Mouse (Mus musculus) Patski (cell line): ENCODE data around the gene Ubxn1. TPM values are rescaled to one million over a fixed set of nuclear protein-coding genes. Genes with fewer than 3 reads are reported as not detected.
"Not testable (repeated sequence)": the region's sequence is repeated elsewhere in the genome, so short reads cannot be mapped to it uniquely, and the experiment has no call there.

Experiments
- ATAC-seq: fragments of 100-300 bp; one replicate; pipeline ENCODE4 v1.8.0; 2021
- CTCF ChIA-PET: fragments of 350-600 bp; sonication (Branson Sonifier 250); formaldehyde crosslinking; loops from one replicate; lab custom pipeline; 2022; ENCODE audit warnings: inconsistent platforms; lab: Charles Lee
- POLR2A ChIA-PET: fragments of 350-600 bp; sonication (Branson Sonifier 250); formaldehyde crosslinking; loops from one replicate; lab custom pipeline; 2022; ENCODE audit warnings: antibody characterized with exemption, inconsistent platforms; lab: Charles Lee
- DNase-seq: peaks from one replicate; pipeline ENCODE4 v3.0.0-alpha.2; 2011; ENCODE audit warnings: low read depth, low spot score
- H3K27me3 ChIP-seq: fragments of 371-371 bp; one replicate; pipeline ENCODE4 v1.5.1; 2021
- CTCF ChIP-seq: fragments of 100-300 bp; IDR thresholded peaks from one replicate; pipeline ENCODE4 v1.5.1; 2021
- in situ Hi-C: fragments of 300-500 bp; cut with MboI; formaldehyde crosslinking; loops from 3 replicates; pipeline ENCODE4 v1.11.1; 2018; ENCODE audit warnings: low pct_unique_long_range_greater_than_20kb, mixed read lengths
- polyA plus RNA-seq: library from polyadenylated mRNA; unstranded; gene quantifications from one replicate; pipeline ENCODE4 v1.2.3, GENCODE M21; 2021

Gene Ubxn1
- polyA plus RNA-seq: 270 TPM

DNA sequence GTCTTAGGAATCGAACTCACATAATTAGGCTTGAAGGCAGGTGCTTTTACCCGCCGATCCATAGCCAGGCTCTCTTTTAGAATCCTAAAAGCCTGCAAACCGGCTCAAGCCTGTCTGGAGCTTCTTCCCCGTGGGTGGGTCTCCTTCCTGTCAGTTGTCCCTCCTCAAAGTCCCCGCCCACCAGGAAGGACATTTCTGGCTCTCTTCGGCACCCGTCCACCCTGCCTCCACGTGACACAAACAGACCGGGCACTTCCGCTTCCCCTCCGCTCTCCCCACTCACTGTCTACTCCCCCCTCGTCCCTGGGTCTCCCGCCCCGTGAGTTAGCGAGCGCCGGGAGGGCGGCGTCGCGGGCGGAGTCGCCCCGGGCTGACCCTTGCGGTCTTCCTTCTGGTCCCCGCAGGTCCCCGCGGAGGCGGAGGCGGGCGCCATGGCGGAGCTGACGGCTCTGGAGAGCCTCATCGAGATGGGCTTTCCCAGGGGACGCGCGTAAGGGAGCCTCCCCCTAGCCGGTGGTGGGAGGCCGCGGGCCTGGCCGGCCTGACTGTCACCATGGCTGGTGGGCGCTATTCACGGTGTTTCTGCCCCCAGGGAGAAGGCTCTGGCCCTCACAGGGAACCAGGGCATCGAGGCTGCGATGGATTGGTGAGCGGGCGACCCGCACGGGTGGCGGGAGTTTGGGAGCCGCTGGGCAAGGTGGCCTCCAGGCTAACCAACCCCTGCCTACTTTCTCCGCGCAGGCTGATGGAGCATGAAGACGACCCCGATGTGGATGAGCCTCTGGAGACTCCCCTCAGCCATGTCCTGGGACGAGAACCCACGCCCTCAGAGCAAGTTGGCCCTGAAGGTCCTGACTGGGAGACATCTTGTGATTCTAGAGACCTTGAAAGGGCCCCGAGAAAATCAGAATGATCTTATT is at the start of gene Ubxn1:
TSS of gene Ubxn1 (plus strand) at position 230 of the 920 bp plus-strand sequence.
- TF ChIP-seq CTCF: no peak

DNA sequence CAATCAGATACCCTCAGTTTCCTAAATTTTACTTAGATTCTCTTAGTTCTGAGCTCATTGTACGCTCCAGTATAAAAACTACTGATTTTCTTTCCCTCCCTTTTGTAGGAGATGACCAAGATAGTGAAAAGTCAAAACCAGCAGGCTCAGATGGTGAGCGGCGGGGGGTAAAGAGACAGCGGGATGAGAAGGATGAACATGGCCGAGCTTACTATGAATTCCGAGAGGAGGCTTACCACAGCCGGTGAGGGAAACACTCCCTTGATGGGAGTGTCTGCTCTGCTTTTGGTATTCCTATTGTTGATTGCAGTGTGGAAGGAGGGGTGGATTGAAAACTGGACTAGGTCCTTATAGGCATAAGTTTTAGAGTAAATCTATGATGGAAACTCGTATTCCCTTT is 48.6 kb upstream of the Ubxn1 start:
- ATAC-seq: no peak
- H3K27me3 ChIP-seq: no peaks in the 10 kb centered on the region
- DNase-seq: no peak
- ChIA-PET CTCF (no interaction called here), POLR2A (interaction anchor here (0.6 kb wide), 1 partner anchor 10 kb away, joined by 9 read pairs; no protein-coding TSS in a partner anchor)
- TF ChIP-seq CTCF: no peak
- in situ Hi-C loops: no loop called here

More for the DNA sequence above, at the start of gene Ubxn1:
- H3K27me3 ChIP-seq: no peaks in the 10 kb centered on the region
- in situ Hi-C loops: loop anchor here (25.0 kb wide), 1 partner anchor 566 kb away; no protein-coding TSS in a partner anchor
- CTCF ChIA-PET: no interaction called here
- ATAC-seq (peak; percentile 89), DNase-seq (peak; percentile 84)
- POLR2A ChIA-PET: interaction anchor here (0.7 to 1.7 kb wide), 4 partner anchors 9 to 19 kb away, joined by 3 to 7 read pairs (median 3); partner anchors contain the start of genes 1810009A15Rik and Gm49416

GRCm38 (mm10) chr19:8829660-8830059 is 41.6 kb upstream of the Ubxn1 start, which contains the start of gene AC129217.1:
AC129217.1 (plus strand) TSS chr19:8829773.
- in situ Hi-C loops: loop anchor here (25.0 kb wide), 1 partner anchor 1058 kb away; the partner anchor contains the start of gene Incenp
- no peak for TF ChIP-seq CTCF
- DNase-seq (no peak), ATAC-seq (no peak)
- ChIA-PET POLR2A (interaction anchor here (1.8 kb wide), 1 partner anchor 9 kb away, joined by 5 read pairs; the partner anchor contains the start of gene Gng3), CTCF (interaction anchor here (1.2 to 1.8 kb wide), 3 partner anchors 9 to 48 kb away, joined by 3 to 4 read pairs (median 4); partner anchors contain the start of gene Gng3)
- H3K27me3 ChIP-seq: no peaks in the 10 kb centered on the region

GRCm38 (mm10) chr19:8830664-8831063 is 40.6 kb upstream of the Ubxn1 start:
- DNase-seq: no peak
- ATAC-seq: no peak
- in situ Hi-C loops: loop anchor here (25.0 kb wide), 1 partner anchor 1057 kb away; the partner anchor contains the start of gene Incenp
- no peaks in the 10 kb centered on the region for H3K27me3 ChIP-seq
- CTCF ChIA-PET: interaction anchor here (1.2 to 1.5 kb wide), 2 partner anchors 15 to 28 kb away, joined by 3 to 4 read pairs; no protein-coding TSS in a partner anchor
- no peak for TF ChIP-seq CTCF
- POLR2A ChIA-PET: interaction anchor here (0.8 kb wide), 1 partner anchor 49 kb away, joined by 3 read pairs; no protein-coding TSS in a partner anchor

DNA sequence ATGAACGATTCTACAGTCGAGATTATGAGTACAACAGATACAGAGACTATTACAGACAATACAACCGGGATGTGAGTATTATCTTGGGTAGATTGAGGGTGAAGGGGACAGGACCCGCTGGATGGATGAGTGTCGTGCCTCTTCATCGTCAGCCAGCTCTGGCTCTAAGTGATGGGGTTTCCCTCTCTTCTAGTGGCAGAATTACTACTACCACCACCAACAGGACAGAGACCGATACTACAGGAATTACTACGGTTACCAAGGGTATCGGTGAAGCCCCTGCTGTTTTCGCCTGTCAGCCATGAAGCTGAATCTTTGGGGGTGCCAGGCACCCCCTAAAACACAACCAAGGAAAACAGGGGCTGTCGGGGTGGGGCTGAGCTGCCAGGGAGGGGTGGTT is 40.0 kb upstream of the Ubxn1 start:
- DNase-seq (no peak), ATAC-seq (no peak)
- peak; percentile 23 for TF ChIP-seq CTCF
- H3K27me3 ChIP-seq: no peaks in the 10 kb centered on the region
- POLR2A ChIA-PET: interaction anchor here (0.8 kb wide), 1 partner anchor 48 kb away, joined by 3 read pairs; no protein-coding TSS in a partner anchor
- CTCF ChIA-PET: interaction anchor here (1.2 to 1.5 kb wide), 2 partner anchors 15 to 28 kb away, joined by 3 to 4 read pairs; no protein-coding TSS in a partner anchor
- in situ Hi-C loops: loop anchor here (25.0 kb wide), 1 partner anchor 1056 kb away; the partner anchor contains the start of gene Incenp

DNA sequence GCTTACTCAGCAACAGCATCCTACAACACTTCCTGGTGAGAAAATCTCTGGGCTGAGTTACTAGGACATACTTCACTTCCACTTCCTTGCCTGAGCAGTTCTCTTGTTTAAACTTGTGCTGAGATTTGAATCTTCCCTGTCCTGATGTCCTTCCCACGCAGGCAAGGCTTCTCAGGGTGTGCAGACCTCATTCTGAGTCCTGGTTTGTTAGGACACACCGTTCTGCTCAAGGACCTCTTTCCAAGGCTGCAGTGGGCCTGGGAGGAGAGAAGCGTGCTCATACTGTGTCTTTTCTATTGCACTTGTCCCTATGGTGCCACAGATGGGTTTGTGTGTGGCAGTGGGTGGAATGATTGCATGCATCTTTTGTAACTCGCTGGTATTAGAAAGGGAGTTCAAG is 38.3 kb upstream of the Ubxn1 start:
- DNase-seq (no peak), ATAC-seq (no peak)
- ChIA-PET CTCF (no interaction called here), POLR2A (interaction anchor here (0.6 kb wide), 1 partner anchor 109 kb away, joined by 3 read pairs; no protein-coding TSS in a partner anchor)
- in situ Hi-C loops: loop anchor here (25.0 kb wide), 1 partner anchor 1054 kb away; the partner anchor contains the start of gene Incenp
- TF ChIP-seq CTCF: no peak
- H3K27me3 ChIP-seq: no peaks in the 10 kb centered on the region

GRCm38 (mm10) chr19:8836327-8836726 is 35.0 kb upstream of the Ubxn1 start:
- CTCF ChIA-PET: interaction anchor here (1.5 kb wide), 1 partner anchor 9 kb away, joined by 4 read pairs; no protein-coding TSS in a partner anchor
- H3K27me3 ChIP-seq, DNase-seq, ATAC-seq: not testable (repeated sequence)
- POLR2A ChIA-PET: interaction anchor here (1.3 kb wide), 1 partner anchor 16 kb away, joined by 3 read pairs; the partner anchor contains the start of gene Hnrnpul2
- in situ Hi-C loops: loop anchor here (25.0 kb wide), 1 partner anchor 1051 kb away; the partner anchor contains the start of gene Incenp

DNA sequence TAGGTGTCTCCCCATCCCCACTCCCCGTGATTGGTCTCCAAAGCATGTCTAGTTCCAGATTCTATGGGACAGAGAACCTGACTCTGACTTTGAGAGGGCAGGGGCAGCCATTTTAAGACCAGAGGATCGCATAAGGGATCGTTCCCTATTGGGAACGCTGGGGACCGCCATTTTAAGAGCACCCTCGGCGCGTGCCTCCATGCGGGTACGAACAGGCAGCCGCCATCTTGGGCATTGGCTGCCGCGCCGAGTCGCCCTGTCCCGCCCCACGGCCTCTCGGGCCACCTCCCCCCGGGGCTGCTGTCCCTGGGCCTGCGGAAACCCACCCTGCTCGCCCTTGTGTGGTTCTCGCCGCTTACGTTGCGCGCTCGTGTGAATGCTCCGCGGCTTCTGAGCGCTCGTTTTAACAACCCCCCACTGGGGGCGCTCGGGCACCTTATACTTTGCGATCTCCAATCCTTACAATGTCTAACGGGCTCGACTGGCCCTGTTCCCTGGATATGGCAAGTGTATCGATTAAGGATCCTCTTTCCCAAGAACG is 34.0 kb upstream of the Ubxn1 start, which contains the start of gene Bscl2:
TSS of gene Bscl2 (plus strand) at position 217 of the 541 bp plus-strand sequence.
- CTCF ChIA-PET: no interaction called here
- peak; percentile 51 for ATAC-seq
- no peaks in the 10 kb centered on the region for H3K27me3 ChIP-seq
- TF ChIP-seq CTCF: peak; percentile 77
- in situ Hi-C loops: loop anchor here (25.0 kb wide), 1 partner anchor 1050 kb away; the partner anchor contains the start of gene Incenp
- POLR2A ChIA-PET: interaction anchor here (0.7 kb wide), 1 partner anchor 146 kb away, joined by 3 read pairs; no protein-coding TSS in a partner anchor
- DNase-seq: no peak

GRCm38 (mm10) chr19:8838041-8838730 is 33.1 kb upstream of the Ubxn1 start:
- no peak for TF ChIP-seq CTCF
- ATAC-seq (no peak), DNase-seq (no peak)
- no peaks in the 10 kb centered on the region for H3K27me3 ChIP-seq
- in situ Hi-C loops: loop anchor here (25.0 kb wide), 1 partner anchor 1049 kb away; the partner anchor contains the start of gene Incenp
- POLR2A ChIA-PET: interaction anchor here (0.7 to 1.5 kb wide), 4 partner anchors 9 to 145 kb away, joined by 3 to 5 read pairs (median 4); partner anchors contain the start of genes AC129217.1, Hnrnpul2 and Ttc9c
- CTCF ChIA-PET: interaction anchor here (1.1 to 1.2 kb wide), 2 partner anchors 9 to 73 kb away, joined by 3 to 4 read pairs; partner anchors contain the start of gene AC129217.1
